Mouse (Mus musculus) urinary bladder, adult 18-20 months (tissue): Measurements from ENCODE around the gene Rhoq.

Source experiments
- DNase-seq, 2 experiments: peaks; one replicate each; pipeline ENCODE4 v3.0.0; 2022; ENCODE audit warnings: low spot score in 2 of 2, mixed read lengths in 2 of 2

Rhoq gene

DNA sequence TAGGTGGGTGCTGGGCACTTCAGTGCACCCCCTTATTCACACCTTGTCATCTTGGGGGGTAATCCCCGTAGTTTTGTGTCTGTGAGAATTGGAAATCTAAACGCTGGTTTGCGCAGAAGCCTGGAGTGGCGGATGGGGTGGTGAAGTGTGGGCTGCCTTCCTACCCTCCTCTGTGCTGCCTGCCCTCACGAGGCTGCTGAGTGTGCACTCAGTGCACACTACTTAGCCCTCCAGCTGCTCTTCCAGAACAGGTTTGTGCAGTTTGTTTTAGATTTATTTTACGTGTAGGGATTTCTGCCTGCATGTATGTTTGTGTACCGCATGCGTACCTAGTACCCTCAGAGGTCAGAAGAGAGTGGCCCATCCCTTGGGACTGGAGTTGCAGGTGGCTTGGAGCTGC is 28.4 kb downstream of the Rhoq start:
- no peak for DNase-seq

DNA sequence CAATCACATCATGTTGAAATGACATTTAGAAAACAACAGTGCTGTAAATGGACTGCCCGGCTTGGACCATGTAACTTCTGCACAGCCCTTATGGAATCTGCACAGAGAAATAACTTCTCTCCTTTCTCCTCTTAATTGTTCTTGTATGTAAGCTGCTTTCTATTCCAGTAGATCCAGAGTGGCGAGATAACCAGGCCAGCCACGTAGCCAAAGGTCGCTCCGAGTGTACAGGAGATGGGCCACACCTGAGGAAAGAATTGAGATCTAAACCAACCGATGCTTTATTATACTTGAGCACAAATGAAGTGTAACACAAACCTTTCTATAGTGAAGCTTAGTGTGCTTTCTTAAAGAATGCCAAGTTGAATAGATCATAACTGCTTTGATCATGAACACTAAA is 34.4 kb downstream of the Rhoq start:
- DNase-seq = no peak

DNA sequence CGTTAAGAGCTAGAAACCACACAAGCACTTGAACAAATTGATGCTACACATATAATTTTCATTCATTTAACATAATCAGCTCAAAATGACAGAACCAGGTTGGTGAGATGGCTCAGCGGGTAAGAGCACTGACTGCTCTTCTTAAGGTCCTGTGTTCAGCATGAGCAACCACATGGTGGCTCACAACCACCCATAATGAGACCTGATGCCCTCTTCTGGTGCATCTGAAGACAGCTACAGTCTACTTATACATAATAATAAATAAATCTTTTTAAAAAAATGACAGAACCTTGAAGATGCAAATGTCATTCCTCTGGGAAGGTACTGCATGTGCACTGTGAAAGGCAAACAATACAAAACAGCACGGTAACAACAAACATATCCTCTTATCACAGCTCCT is 46.1 kb downstream of the Rhoq start:
- DNase-seq = no peak

DNA sequence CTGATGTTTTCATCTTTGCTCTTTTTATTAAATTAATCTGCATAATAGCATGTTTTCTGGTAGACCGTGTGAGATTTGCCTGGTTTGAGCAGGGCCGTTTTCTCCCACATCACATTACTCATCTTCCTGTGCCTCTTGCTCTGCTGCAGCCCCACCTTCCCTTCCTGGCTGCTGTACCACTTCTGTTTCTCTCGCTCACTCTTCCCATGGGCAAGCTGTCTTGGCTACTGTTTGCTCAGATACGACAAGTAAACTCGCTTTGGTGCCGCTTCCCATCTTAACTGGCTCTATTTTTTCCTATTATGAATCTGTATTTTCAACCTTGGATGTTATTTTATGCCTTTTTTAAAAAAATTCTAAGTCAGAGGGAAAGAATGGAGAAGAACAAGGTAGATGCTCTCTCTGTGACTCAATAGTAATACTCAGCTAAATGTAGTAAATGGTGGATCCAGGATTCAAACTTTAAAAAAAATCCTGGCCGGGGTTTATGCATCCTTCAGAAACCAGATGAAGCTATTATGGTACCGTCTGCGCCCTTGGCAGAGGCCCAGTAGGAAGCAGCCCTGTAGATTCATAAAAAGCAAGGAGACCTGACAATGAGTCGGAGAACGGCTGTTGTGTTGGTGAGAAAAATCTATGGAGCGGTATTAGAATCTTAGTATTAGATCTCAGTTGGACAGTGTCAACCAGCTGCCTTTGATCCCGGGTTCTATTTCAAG is 48.6 kb downstream of the Rhoq start:
- DNase-seq = no peak

DNA sequence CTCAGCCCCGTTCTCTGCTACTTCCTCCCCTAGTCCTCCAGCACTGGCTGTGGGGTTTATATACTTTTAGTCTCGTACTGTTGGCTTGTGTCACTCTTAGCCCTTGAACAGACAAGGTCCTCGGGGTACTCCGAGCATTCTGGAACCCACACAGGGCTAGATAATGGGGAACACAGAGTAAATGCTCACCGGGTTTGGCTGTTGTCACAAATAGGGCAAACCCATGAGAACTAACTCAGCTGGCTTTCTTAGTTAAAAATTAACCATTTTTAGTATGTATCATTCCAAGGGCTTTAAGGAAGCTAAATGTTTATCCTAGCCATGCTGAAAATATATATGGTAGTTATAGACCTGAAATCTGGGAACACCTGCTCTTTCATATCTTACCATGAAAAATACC is 56.8 kb downstream of the Rhoq start:
- no peak for DNase-seq

DNA sequence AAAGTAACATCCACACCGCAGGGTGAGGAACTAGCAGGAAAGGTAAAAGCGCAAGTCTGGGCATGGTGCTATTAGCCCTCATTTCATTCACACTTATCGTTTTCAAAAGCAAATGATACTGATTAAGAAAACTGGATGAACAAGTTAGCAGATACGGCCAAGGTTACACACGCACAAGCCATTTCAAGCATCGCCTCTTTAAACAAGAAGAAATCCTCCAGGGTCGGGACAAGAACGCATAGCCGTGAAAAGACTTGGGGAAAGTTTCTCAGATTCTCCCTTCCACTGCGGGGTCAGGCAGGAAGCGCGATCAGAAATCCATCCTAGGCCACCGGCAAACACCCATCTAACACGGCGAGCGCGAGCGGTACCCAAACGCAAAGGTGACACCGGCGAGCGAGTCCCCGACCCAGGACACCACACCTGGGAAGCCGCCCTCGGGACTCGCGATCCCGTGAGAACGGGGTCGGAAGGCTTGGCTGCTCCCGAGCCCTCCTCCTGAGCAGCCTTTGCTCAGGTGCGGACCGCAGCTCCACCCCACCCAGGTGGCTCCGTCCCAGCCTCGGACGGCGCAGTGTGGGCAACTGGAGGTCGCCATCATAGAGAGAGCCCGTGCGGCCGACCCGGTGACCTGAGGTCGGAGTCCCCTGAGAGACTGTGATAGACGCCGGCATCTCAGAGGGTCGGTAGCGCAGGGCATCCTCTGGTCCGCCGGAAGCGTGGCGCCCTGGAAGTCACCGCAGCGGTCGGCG is 61.8 kb downstream of the Rhoq start:
- peak in 1 of 2 experiments; percentile 13 for DNase-seq

DNA sequence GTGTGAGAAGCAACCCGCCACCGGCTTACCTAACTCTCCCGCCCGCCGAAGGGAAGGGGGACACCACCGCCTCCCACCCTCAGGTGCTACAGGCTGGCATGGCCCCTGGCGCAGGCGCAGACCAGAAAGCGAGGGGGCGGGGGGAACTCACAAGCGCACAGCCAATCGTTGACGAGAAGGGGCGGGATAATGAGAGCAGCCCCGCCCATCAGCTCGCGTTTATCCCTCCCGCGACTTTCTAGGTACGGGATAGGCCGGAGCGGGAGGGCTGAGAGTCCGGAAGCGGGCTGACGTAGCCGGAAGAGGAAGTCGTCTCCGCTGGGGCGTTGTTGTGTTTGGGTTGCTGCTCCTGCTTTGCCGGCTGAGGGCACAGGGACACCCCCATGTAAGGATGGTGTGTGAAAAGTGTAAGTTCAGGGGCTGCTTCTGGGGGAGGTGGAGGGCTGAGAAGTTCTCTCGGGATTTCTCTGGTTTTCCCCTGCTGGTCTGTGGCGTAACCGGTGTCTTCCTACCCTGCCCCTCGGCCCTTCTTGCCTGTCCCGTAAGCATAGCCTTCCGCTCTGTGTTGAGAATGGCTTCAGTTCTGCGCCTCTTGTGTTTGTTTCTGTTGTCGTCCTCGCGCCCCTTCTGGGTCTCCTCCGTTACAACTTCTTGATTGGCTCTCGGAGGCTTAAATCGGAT is 62.5 kb downstream of the Rhoq start, which contains the start of the genes Pigf and Cript:
Gene Pigf (minus strand): TSS at position 138 of the 681 bp plus-strand sequence.
Gene Cript (plus strand): TSS at position 282 of the 681 bp plus-strand sequence.
- DNase-seq = peak; percentile 96 to 97

DNA sequence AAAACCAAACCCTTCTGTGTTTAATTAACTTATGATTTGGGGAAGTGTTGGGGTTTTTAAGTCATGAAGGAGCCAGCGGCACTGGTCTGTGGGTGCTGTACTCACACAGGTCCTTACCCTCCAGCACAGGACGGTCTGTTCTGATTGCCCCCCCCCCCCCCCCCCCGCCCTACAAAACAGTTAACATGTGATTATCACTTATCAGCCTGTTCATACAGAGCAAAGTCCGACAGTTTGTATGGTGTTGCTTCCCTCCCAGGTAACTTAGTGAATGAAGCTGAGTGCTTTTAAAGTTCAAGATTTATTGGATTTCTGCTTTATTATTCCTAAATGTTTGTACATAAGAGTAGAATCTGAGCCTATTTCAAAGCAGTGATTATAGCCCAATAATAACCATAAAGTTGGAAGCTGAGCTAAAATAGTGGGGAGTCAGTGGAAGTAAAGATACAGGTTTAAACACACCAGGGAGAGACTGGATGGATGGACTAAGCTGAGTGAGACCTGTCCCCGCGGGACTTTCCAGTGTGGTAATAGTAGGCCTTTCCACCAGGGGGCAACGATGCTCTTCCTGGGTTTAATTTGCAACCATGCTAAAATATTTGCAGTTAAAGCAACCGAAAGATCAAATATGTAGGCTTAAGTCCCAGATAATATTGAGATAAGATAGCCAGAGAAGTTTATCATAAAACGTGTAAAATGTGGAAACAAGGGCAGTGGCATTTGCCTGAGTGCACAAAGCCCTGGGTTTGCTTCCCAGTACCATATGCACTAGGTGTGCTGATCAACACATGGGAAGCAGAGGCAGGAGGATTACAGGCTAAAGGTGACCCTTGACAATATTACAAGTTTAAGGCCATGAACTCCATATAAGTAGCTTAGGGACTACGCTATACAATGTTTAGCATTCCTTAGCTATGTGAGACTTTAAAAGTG is 73.5 kb downstream of the Rhoq start:
- no peak for DNase-seq

DNA sequence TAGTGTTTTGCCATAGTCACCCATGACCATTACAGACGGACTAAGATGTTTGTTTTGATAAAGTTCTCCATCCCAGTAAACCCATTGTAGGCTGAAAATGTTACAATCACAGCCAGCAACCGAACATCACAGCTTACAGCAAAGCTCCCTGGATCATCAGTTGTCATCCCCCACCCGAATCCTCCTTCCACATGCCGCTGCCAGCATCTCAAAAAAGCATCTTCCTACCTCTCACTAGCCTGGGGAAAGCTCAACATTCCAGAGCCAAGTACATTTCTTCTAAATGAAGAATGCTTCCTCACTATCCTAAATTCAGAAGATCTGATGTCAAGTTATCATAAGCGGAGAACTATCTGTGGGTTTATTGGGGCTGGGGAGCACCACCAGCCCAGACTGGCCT is 75.6 kb downstream of the Rhoq start:
- DNase-seq = no peak

DNA sequence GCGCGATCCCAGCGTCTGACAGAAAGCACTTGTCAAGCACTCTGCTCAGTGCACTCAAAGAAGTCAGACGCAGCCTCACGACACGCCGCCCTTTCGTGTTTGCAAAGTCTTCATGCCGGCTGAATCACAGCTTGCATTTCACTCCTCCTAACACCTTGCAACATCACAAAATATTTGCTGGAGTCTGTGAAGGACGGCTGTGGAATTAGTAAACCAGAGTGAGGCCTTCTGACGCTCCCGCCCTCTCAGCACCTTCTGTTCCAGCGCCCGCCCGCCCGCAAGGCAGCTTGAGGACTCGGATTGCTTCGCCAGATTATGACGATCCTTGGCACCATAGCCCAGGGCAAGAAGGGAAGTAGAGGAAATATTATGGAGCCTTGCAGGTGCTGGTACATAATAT is 78.9 kb downstream of the Rhoq start:
- DNase-seq = no peak

DNA sequence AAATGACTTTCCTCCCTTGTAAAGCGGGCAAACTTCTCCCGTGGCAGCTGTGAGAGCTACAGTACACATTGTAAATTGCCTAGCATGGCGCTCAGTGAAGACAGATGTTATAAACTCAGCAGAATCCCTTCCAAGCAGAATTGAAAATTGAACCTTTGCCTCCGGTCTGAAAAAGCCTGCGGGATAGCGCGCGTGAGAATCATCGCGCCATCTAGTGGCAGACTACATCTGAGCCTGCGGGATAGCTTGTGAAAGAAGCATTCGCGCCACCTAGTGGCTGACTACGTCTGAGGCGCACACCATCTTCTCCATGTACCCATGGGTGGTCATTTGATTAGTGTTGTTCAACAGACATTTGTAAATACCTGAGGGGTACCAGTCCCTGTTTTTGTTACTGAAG is 81.5 kb downstream of the Rhoq start:
- peak; percentile 62 to 77 for DNase-seq

DNA sequence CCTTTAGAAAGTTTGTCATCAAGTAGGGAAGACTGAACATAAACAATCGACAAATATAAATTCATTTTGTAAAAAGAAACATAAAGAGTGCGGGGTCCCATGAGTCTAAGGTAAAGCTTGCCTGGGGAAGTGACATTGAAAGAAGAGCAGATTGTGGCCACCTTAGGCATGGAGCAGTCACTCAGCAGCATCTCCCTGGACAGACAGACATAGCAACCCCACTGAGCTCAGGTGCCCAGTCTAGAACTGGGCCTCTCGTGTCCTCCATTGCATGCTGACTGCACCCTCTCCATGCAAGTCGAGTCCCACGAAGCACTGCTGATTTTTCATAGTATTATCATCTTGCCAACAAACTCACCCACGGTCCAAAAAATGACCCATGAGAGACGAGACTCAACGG is 81.9 kb downstream of the Rhoq start:
- DNase-seq = no peak
